Mouse (Mus musculus): ENCODE measurements around the gene Olfr352.

DNA sequence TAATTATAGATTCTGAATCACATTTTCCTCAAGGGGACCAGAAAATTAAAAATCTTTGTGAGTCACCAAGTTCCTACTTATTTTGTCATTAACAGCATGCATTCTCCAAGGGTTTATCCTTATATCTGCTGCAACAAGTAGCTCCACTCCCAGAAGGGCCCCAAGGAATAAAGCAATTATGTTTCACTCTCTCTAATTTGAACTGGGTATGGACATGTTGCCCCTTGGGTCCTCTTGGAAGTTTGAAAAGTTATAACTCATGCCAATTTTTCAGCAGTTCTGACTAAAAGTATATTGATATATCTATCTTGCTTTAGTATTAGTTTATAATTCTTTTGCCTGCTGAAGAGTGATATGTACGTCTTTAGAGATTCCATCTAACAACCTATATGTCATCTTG lies at the start of gene Olfr352:
- TF ChIP-seq EP300 (IDR thresholded peaks at IDR 0.05; ENCODE audit: low read depth), result no peak
- no peak for TF ChIP-seq CTCF (IDR thresholded peaks at IDR 0.05; ENCODE audit: low read depth)
